Mouse (Mus musculus) hindbrain, embryonic 13.5 days (tissue): Measurements from ENCODE around the gene Mcf2l. TPM values are rescaled to one million over a fixed set of nuclear protein-coding genes. Genes with fewer than 3 reads are reported as not detected.

Experiments
- ATAC-seq: fragments of 200-750 bp; cut with Nextera tagmentation; 2 replicates; pipeline ENCODE4 v1.8.0; 2017; ENCODE audit warnings: moderate TSS enrichment; ENCODE audit not compliant: low FRiP score
- H3K27ac ChIP-seq: fragments of 300-500 bp; sonication (generic); 2 replicates; pipeline ENCODE4 v1.5.1; 2015; ENCODE audit warnings: inconsistent platforms, mild to moderate bottlenecking, moderate library complexity
- H3K27me3 ChIP-seq: fragments of 300-500 bp; sonication (generic); 2 replicates; pipeline ENCODE4 v1.6.1; 2015; ENCODE audit warnings: mild to moderate bottlenecking, inconsistent platforms
- H3K36me3 ChIP-seq: fragments of 300-500 bp; sonication (generic); 2 replicates; pipeline ENCODE4 v1.6.1; 2015; ENCODE audit warnings: mild to moderate bottlenecking, inconsistent platforms
- H3K4me1 ChIP-seq: fragments of 300-500 bp; sonication (generic); replicated peaks from 2 replicates; pipeline ENCODE4 v1.6.1; 2015; ENCODE audit warnings: inconsistent platforms
- H3K4me2 ChIP-seq: fragments of 300-500 bp; sonication (generic); 2 replicates; pipeline ENCODE4 v1.6.1; 2015; ENCODE audit warnings: inconsistent platforms, mild to moderate bottlenecking, moderate library complexity
- H3K4me3 ChIP-seq: fragments of 300-500 bp; sonication (generic); 2 replicates; pipeline ENCODE4 v1.5.1; 2015; ENCODE audit warnings: mild to moderate bottlenecking, inconsistent platforms
- H3K9ac ChIP-seq: fragments of 300-500 bp; sonication (generic); 2 replicates; pipeline ENCODE4 v1.6.1; 2015; ENCODE audit warnings: mild to moderate bottlenecking, inconsistent platforms
- H3K9me3 ChIP-seq: fragments of 300-500 bp; sonication (generic); 2 replicates; pipeline ENCODE4 v1.6.1; 2016; ENCODE audit warnings: inconsistent platforms
- WGBS: fragments of 180-500 bp; shearing (Covaris S2); methylation state at CpG from one replicate; pipeline ENCODE4 v1.1.7; 2015; 5-methylcytosine and 5-hydroxymethylcytosine counted together
- polyA plus RNA-seq: library from polyadenylated mRNA; unstranded; fragments of >200 nt; fragmentation: Nextera tagmentation; extraction: Ambion mirVana; gene quantifications from 2 replicates; pipeline ENCODE4 v1.2.1, GENCODE M21; 2015

Mcf2l gene
- polyA plus RNA-seq, 1 experiment from 2014 or later, result 119 TPM

DNA sequence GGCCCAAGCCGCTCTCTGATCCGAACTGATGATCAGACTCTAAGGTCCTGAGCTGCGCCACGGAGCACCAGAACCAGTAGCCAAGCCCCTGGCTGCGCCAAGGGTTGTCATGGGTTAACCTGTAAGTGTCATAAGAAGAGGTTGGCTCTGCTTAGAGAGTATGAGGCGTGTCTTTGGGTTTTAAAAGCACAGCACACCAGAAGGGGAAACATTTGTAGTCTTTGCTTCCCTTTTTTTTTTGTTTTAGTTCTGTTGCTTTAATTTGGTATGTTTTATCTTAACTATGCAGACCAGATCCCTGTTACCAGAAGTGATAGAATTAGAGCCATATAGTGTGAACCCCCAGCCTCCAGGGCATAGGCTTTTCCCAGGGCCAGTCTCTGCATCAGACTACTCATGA is 6.6 kb downstream of the Mcf2l start:
- 92% methylated on average over 6 of the region's 6 CpGs for WGBS

DNA sequence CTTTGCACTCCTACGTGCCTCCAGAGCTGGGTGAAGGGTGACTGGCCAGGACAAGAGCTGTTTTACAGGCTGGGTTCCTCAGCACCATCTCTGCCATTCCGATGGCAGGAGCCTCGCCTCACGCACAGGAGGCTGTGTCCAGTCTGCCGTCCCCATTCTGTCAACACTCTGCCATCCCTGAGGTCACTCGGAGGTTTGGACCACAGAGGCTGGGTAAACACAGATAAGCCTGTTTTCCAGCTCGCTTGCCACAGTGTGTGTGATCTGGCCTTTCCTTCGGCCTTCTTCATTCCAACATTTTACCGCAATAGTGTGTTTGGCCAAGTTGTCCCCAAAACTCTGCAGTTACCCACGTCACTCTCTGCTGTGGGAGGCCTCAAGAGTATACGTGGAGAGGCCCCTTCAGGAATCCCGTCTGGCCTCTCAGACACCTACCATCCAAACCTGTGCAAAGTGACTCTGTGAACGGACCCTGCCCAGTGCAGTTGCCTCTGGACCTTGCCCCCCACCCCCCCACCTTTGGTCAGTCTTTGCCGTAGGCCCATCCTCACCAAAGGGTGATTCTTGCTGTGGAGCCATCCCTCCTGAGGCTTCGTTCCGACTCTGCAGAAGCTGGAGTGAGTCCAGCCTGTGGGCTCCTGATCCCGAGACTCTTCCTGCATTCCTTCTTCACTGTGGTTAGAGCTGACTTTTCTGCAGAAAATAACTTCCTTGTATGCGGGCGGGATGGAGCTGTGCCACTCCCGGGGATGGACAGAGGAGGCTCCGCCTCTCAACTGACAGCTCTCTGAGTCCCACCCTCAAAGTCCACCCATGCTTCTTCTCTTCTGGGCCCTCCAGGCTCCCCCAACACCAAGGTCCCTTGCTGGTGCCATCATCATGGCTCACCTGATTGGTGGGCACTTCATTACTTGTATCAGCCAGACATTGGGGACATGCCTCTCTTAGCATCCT is 9.7 kb downstream of the Mcf2l start:
- H3K4me1 ChIP-seq, result 0 out of 2 replicates have a peak, but pooled peaks cover 2% of the 10 kb centered on the region
- H3K4me3 ChIP-seq, result no peak overlapping the region
- no peak overlapping the region for H3K4me2 ChIP-seq
- 87% methylated on average over 21 of the region's 21 CpGs for WGBS
- peaks cover 39% of the 10 kb centered on the region for H3K36me3 ChIP-seq
- no peak for ATAC-seq
- no peak overlapping the region for H3K9ac ChIP-seq
- H3K27me3 ChIP-seq, result no peaks in the 10 kb centered on the region
- H3K9me3 ChIP-seq, result no peaks in the 10 kb centered on the region
- no peak overlapping the region for H3K27ac ChIP-seq

More for the DNA sequence above, 6.6 kb downstream of the Mcf2l start:
- Histone ChIP-seq H3K27ac (no peak overlapping the region), H3K9ac (no peak overlapping the region), H3K4me2 (no peak overlapping the region), H3K4me3 (no peak overlapping the region), H3K4me1 (peaks cover 16% of the 10 kb centered on the region), H3K27me3 (no peaks in the 10 kb centered on the region), H3K36me3 (peaks cover 32% of the 10 kb centered on the region), H3K9me3 (no peaks in the 10 kb centered on the region)
- ATAC-seq, result no peak

DNA sequence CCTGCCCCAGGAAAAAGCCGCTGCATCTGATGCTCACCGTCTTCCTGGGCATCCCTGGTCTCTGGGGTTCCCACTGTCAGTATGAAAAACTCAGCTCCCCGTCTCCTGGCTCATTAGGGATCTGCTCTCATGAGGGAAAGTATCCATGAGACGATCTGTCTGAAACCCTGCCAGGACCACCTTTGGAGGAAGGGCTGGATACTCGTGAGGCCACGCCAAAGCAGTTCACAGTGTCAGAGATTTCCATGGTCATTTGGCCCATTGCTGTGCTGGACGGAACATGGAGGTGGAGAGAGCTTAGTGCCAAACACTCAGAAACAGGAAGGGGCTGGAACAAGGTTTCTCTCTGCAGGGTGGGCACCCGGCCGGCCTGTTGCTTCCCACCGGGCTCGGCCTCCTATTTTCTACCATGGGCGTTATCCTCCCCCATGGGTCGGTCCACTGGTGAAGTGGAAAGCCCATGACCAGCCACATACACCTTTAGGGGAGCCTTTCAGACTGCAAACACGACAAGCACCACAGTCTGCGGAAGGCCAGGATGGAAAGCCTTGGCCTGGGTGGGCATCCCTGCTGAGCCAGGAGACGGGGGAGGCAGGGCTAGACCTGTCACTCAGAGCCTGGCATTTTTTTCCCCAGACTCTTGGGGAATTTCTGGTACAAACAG is 14.3 kb downstream of the Mcf2l start:
- no peak overlapping the region for H3K4me3 ChIP-seq
- WGBS, result 88% methylated on average over 16 of the region's 16 CpGs
- H3K9me3 ChIP-seq, result no peaks in the 10 kb centered on the region
- no peak overlapping the region for H3K27ac ChIP-seq
- no peak overlapping the region for H3K9ac ChIP-seq
- no peak overlapping the region for H3K4me2 ChIP-seq
- H3K36me3 ChIP-seq, result peaks cover 39% of the 10 kb centered on the region
- H3K4me1 ChIP-seq, result 0 out of 2 replicates have a peak, but pooled peaks cover 7% of the 10 kb centered on the region
- no peaks in the 10 kb centered on the region for H3K27me3 ChIP-seq
- ATAC-seq, result no peak

DNA sequence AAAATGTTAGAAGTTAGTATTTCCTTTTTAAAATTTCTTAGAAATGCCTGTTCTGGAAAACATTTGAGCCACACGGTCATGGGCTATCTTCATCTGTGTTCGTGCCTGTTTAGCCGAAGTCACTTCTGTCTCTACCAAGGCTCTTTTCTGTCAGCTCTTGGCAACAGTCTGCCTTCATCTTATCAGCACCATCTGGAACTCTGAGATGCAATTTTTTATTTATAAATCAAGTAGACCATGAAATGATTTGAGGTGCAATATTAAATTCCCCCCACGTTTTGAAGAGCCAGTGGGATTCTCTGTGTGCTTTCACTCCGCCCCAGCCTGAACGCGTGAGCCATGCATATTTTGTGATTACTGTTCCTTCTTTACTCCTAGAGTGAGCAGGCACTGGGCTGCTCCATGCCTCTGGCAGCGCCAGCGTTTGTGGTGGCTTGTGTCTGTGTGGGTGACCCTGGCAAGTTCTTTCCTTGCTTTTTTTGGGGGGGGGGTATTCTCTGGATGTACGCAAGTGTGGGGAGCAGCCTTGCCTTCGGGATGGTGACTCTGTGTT is 15.5 kb downstream of the Mcf2l start:
- ATAC-seq, result no peak
- no peak overlapping the region for H3K4me3 ChIP-seq
- H3K4me1 ChIP-seq, result 0 out of 2 replicates have a peak, but pooled peaks cover 7% of the 10 kb centered on the region
- H3K9me3 ChIP-seq, result no peaks in the 10 kb centered on the region
- H3K36me3 ChIP-seq, result peaks cover 36% of the 10 kb centered on the region
- no peak overlapping the region for H3K4me2 ChIP-seq
- 76% methylated on average over 11 of the region's 11 CpGs for WGBS
- no peaks in the 10 kb centered on the region for H3K27me3 ChIP-seq
- H3K27ac ChIP-seq, result peak overlapping the region; percentile 64
- H3K9ac ChIP-seq, result no peak overlapping the region

DNA sequence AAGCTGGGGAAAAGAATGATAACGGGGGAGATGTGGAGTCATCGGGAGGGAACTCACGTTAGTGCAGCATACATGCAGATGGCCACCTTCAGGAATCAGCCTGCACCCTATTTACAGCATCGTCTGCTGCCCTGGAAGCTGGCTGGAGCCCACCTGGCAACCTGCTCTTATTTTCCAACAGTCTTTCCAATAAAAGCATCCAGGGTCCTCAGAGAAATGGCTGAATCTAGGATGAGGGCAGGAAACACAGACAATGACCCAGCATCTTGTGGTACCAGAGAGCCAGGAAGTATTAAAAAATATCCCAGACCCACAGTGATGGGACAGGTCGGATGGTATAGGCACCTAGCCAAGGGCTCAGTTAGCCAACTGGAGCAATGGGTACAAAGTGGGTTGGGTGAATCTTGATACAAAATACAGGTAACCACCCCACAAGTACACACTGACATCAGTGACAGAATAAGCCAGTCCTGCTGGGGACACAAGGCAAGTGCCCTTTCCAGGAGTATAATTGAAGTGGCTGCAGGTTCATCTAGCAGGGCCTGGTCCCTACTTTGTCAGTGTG is 19.4 kb downstream of the Mcf2l start:
- 85% methylated on average over 5 of the region's 5 CpGs for WGBS
- no peak overlapping the region for H3K4me3 ChIP-seq
- H3K27ac ChIP-seq, result no peak overlapping the region

DNA sequence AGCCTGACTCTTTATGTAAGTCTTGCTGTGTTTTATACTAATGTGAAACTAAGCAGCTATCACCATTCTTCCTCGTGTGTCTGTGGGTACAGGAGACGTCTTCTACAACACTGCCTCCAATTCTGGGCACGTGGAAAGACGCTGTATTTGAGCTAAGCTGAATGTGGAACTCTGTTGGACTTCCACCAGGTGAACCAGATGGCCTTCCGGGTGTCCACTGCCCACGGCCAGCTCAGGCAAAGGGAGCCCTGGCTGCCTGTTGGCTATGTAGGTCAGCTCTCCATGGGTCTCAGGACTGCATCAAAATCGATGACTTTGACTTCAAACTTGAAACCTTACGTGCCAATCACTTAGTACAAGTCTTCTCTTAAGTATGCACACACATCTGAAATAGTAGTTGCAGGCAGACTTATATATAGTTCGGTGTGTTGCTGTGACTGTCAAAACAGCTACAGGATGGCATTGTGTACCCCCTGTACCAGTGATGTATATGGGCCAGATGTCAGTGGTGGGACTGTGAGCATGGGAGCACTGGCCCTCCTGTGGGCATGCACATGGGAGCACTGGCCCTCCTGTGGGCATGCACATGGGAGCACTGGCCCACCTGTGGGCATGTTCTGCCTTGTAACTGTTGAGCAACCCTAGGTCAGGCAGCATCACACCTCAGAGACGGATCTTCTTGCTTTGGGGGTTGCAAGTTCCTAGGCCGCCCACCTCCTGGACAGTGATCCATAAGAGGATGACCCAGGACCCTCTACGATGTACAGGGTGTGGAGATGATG is 20.4 kb downstream of the Mcf2l start:
- 86% methylated on average over 12 of the region's 12 CpGs for WGBS
- Histone ChIP-seq H3K4me1 (peaks cover 12% of the 10 kb centered on the region; the same call in 1 of the 2 replicates), H3K9ac (no peak overlapping the region), H3K27me3 (no peaks in the 10 kb centered on the region), H3K4me3 (no peak overlapping the region), H3K4me2 (no peak overlapping the region), H3K9me3 (no peaks in the 10 kb centered on the region), H3K36me3 (peaks cover 24% of the 10 kb centered on the region; the same call in 1 of the 2 replicates), H3K27ac (no peak overlapping the region)
- no peak for ATAC-seq

More for the DNA sequence above, 19.4 kb downstream of the Mcf2l start:
- H3K4me2 ChIP-seq, result no peak overlapping the region
- no peaks in the 10 kb centered on the region for H3K27me3 ChIP-seq
- H3K36me3 ChIP-seq, result peaks cover 24% of the 10 kb centered on the region; the same call in 1 of the 2 replicates
- H3K4me1 ChIP-seq, result peaks cover 14% of the 10 kb centered on the region; the same call in 1 of the 2 replicates
- no peaks in the 10 kb centered on the region for H3K9me3 ChIP-seq
- ATAC-seq, result no peak
- no peak overlapping the region for H3K9ac ChIP-seq

DNA sequence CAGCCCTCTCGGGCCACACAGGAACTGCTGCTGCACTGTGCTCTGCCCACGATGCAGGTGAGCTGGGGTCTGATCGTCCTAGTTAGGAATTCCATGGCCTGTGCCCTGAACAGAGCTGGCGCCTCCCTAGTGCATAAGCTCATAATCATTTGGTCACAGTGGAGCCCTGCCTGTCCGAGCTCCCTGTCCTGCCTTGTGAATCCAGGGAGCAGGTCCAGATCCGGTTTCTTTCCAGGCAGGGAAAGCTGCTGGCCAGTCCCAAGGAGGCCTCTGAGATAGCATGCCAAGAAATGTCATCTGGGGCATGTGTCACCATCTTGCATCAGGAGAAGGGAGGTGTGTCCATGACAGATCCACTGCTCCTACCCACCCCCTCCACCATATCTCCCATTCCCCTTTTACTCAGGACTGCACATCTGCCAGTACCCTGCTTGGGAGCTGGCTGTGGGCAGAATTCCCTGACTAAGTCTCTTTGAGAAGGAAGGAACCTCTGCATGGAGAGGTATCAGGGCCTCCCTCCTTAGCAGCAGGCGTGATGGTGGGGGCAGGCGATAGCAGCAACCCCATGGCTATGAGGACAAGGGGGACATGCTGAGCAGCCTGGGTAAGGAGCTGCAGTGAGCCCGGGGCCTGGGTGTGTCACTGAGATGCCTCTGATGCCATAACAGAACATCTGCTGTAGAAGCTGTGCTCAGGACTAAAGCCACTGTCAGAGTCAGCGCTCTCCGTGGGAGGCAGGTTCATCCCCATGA is 21.4 kb downstream of the Mcf2l start:
- no peaks in the 10 kb centered on the region for H3K27me3 ChIP-seq

DNA sequence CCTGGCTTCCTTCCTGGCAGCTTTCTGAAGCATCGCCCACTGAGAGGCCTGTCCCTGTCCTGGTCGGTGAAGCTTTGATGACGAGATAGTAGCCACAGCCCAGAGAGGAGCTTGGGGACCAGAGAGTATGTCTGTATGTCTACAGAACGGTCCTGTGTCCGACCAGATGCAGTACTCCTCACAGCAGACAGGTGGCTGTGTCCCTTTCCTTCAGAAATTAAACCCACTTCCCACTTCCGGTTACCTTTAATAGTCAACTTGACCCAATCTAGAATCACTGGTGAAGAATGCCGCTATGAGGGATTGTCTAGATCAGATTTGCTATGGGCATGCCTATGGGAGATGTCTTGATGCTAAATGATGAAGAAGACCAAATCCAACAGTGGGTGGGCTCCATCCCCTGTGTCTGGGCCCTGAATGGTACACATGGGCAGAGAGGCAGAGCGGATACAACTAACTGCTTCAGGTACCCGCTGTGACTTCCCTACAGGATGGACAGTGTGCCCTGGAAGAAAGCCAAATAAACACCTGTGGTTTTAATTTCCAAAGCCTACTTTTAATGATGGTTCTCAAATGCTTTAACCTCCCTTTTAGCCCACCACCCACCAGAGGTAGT is 22.0 kb downstream of the Mcf2l start:
- no peak for ATAC-seq
- no peaks in the 10 kb centered on the region for H3K27me3 ChIP-seq
- H3K9me3 ChIP-seq, result no peaks in the 10 kb centered on the region
- 79% methylated on average over 9 of the region's 9 CpGs for WGBS
- no peak overlapping the region for H3K27ac ChIP-seq
- H3K4me3 ChIP-seq, result no peak overlapping the region
- H3K36me3 ChIP-seq, result peaks cover 19% of the 10 kb centered on the region; the same call in 1 of the 2 replicates
- no peak overlapping the region for H3K4me2 ChIP-seq
- H3K9ac ChIP-seq, result no peak overlapping the region
- peaks cover 7% of the 10 kb centered on the region; the same call in 1 of the 2 replicates for H3K4me1 ChIP-seq

More for the DNA sequence above, 21.4 kb downstream of the Mcf2l start:
- Histone ChIP-seq H3K9ac (no peak overlapping the region), H3K9me3 (no peaks in the 10 kb centered on the region), H3K4me2 (no peak overlapping the region), H3K4me3 (no peak overlapping the region), H3K27ac (no peak overlapping the region), H3K36me3 (peaks cover 24% of the 10 kb centered on the region; the same call in 1 of the 2 replicates), H3K4me1 (peaks cover 7% of the 10 kb centered on the region; the same call in 1 of the 2 replicates)
- no peak for ATAC-seq
- WGBS, result 85% methylated on average over 11 of the region's 11 CpGs

DNA sequence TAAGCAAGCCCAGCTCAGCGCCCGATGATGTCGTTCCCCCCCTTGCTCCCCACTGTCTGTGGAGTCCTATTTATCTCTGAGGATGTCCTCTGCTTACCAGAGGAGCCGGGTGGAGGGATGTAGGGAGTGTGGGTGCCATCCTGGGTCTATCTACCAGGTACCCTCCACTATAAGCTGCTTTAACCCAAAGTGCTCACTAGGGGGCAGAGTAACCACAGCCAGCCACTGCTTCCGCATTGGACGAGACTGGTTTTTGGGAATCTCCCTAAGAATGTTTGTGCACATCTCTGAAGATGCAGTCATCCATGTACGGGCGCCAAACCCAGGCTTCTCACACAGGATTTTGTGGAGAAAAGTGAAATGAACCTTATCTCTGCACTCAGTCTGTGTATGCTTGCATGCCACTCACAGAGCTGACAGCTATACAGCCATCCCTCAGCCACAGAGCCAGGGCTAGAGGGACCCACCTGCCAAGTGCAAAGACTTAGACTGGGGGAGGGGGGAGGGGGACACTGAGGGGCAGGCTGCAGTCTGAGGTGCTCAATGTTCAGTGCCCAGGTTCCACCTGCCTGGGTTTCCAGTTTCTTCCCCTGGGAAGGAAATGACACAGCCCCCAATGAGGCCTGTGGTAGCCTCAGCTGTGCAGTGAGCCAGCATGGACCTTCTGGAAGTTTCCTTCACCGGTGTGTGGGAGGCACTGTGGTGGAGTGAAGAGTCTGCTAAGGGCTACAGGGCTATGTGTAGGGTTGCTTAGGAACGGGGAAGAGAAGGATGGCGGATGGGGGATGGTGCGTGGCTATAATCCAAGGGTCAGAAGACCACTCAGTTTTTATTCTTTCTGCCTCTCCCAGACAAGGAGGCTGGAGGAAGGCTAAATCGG is 23.1 kb downstream of the Mcf2l start:
- H3K9me3 ChIP-seq, result no peaks in the 10 kb centered on the region
- peaks cover 12% of the 10 kb centered on the region; the same call in 1 of the 2 replicates for H3K36me3 ChIP-seq
- H3K4me2 ChIP-seq, result no peak overlapping the region
- no peak overlapping the region for H3K4me3 ChIP-seq
- H3K27ac ChIP-seq, result no peak overlapping the region
- ATAC-seq, result peak; percentile 71
- H3K4me1 ChIP-seq, result peaks cover 7% of the 10 kb centered on the region; the same call in 1 of the 2 replicates
- no peaks in the 10 kb centered on the region for H3K27me3 ChIP-seq
- H3K9ac ChIP-seq, result no peak overlapping the region
- WGBS, result 53% methylated on average over 13 of the region's 13 CpGs

DNA sequence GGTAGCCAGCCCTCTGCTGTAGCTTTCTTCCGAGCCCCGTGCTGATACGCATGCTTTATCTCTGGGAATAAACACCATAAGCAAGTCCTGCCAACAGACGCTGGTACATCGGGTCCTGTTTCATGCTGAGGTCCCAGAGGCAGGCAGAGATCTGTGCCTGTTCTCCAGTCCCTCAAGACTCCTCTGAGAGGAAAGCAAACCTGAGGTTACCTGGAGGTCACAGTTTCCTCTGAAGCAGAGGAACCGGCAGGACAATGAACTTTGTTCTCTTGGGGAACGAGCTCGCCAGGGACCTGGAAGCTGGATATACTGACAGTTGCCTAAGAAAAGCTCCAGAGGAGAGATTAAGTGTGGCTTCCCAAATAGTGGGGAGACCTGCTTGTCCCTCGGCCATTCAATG is 24.2 kb downstream of the Mcf2l start:
- H3K4me2 ChIP-seq, result no peak overlapping the region
- H3K9me3 ChIP-seq, result no peaks in the 10 kb centered on the region
- no peak for ATAC-seq
- no peak overlapping the region for H3K4me3 ChIP-seq
- no peak overlapping the region for H3K9ac ChIP-seq
- H3K36me3 ChIP-seq, result 0 out of 2 replicates have a peak, but pooled peaks cover 4% of the 10 kb centered on the region
- 76% methylated on average over 9 of the region's 9 CpGs for WGBS
- no peaks in the 10 kb centered on the region for H3K27me3 ChIP-seq
- peaks cover 7% of the 10 kb centered on the region; the same call in 1 of the 2 replicates for H3K4me1 ChIP-seq
- H3K27ac ChIP-seq, result no peak overlapping the region
